Mouse (Mus musculus) heart, adult 2 months (tissue): ENCODE data around the gene Man1c1.

Experiments
- CTCF ChIP-seq: fragments of 200-600 bp; IDR thresholded peaks from 2 replicates; pipeline ENCODE4 v1.8.1; 2022; ENCODE audit warnings: antibody characterized with exemption, mild to moderate bottlenecking, moderate library complexity
- POLR2A ChIP-seq: fragments of 200-500 bp; IDR thresholded peaks from 2 replicates; pipeline ENCODE4 v1.6.1; 2011; ENCODE audit warnings: mild to moderate bottlenecking, low read depth, low read length, control low read depth; ENCODE audit not compliant: insufficient read depth

DNA sequence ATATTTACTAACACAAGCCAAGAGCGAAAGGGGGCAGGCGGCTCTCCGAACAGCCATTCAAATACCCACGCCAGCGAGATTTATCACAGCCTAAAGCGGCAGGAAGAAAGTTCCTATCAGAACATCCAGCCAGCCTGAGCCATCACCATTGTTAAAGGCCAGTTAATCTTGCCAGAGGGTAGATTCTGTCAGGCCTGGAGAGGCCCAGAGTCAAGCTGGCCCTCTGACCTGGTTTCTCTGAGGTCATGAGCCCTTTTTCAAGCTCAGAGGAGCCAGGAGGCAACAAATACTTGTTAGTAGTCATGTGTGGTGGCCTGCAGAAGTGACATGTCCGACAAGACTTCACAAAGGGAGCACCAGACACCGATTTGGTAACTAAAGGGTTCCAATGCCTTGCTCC is 28.3 kb downstream of the Man1c1 start:
- TF ChIP-seq CTCF, result no peak
- no peak for TF ChIP-seq POLR2A
